Mouse (Mus musculus): ENCODE data around the gene Trim63. TPM values are rescaled to one million over a fixed set of nuclear protein-coding genes. Genes with fewer than 3 reads are reported as not detected.

The Trim63 gene
- polyA plus RNA-seq, 1 experiment = not detected

DNA sequence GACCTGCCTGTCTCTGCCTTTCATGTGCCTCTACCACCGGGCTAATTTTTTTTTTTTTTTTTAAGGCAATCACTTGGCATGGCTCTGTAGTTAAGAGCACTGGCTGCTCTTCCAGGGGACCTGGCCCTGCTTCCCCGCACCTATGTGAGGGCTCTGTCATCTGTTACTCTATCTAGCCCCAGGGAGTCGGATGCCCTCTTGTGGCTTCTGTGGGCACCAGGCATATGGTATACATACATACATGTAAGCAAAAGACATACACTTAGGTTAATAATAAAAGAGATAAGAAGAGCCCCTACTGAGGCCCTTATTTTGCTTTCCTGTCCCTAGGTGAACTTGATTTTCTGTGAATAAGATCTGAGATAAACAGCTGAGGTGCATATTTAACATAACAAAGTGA, 29.7 kb downstream of the Trim63 start:
- H3K27ac ChIP-seq (ENCODE audit: insufficient read depth, low read depth, low read length) = no peak overlapping the region
- TF ChIP-seq CTCF (IDR thresholded peaks at IDR 0.05; ENCODE audit: insufficient read depth, low read depth, low read length) (no peak), POLR2A (IDR thresholded peaks at IDR 0.05; ENCODE audit: insufficient read depth, low read depth, low read length) (no peak)
- H3K4me1 ChIP-seq (ENCODE audit: control insufficient read depth, insufficient read depth, low read length) = peaks cover 13% of the 10 kb centered on the region
- no peak overlapping the region for H3K4me3 ChIP-seq (ENCODE audit: insufficient read depth, low read depth, low read length)
- 69% methylated on average over 3 of the region's 3 CpGs for WGBS

GRCm38 (mm10) chr4:134345802-134346201, 30.9 kb downstream of the Trim63 start:
- peaks cover 13% of the 10 kb centered on the region for H3K4me1 ChIP-seq (ENCODE audit: control insufficient read depth, insufficient read depth, low read length)
- TF ChIP-seq CTCF (IDR thresholded peaks at IDR 0.05; ENCODE audit: insufficient read depth, low read depth, low read length) = no peak
- no peak for TF ChIP-seq POLR2A (IDR thresholded peaks at IDR 0.05; ENCODE audit: insufficient read depth, low read depth, low read length)
- H3K27ac ChIP-seq (ENCODE audit: insufficient read depth, low read depth, low read length) = no peak overlapping the region
- H3K4me3 ChIP-seq (ENCODE audit: insufficient read depth, low read depth, low read length) = no peak overlapping the region
- 91% methylated on average over 15 of the region's 15 CpGs for WGBS

GRCm38 (mm10) chr4:134348078-134348477, 33.2 kb downstream of the Trim63 start:
- no peak for TF ChIP-seq POLR2A (IDR thresholded peaks at IDR 0.05; ENCODE audit: insufficient read depth, low read depth, low read length)
- TF ChIP-seq CTCF (IDR thresholded peaks at IDR 0.05; ENCODE audit: insufficient read depth, low read depth, low read length) = no peak
- H3K27ac ChIP-seq (ENCODE audit: insufficient read depth, low read depth, low read length) = no peak overlapping the region
- H3K4me3 ChIP-seq (ENCODE audit: insufficient read depth, low read depth, low read length) = no peak overlapping the region
- H3K4me1 ChIP-seq (ENCODE audit: control insufficient read depth, insufficient read depth, low read length) = peaks cover 14% of the 10 kb centered on the region
- WGBS = 74% methylated on average over 11 of the region's 11 CpGs

DNA sequence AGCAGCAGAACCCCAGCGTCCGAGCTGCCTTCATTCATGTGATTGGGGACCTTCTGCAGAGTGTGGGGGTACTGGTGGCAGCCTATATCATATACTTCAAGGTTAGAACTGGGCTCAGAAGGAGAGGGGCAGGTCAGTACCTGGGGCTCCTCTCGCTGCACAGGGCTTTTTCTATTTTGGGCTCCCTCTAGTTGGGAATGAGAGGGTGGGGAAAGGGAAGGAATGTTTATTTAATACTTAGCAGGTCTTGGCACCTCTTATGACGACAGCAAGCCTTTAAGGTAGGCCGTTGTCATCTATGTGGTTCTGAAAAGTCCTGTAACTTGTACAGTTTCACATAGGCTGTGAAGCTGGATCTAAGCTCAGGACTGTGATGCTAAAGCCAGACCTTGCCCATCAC, 33.6 kb downstream of the Trim63 start:
- no peak overlapping the region for H3K4me3 ChIP-seq (ENCODE audit: insufficient read depth, low read depth, low read length)
- H3K27ac ChIP-seq (ENCODE audit: insufficient read depth, low read depth, low read length) = no peak overlapping the region
- 87% methylated on average over 5 of the region's 5 CpGs for WGBS
- peaks cover 9% of the 10 kb centered on the region; the same call in 1 of the 2 replicates for H3K4me1 ChIP-seq (ENCODE audit: control insufficient read depth, insufficient read depth, low read length)
- no peak for TF ChIP-seq CTCF (IDR thresholded peaks at IDR 0.05; ENCODE audit: insufficient read depth, low read depth, low read length)
- no peak for TF ChIP-seq POLR2A (IDR thresholded peaks at IDR 0.05; ENCODE audit: insufficient read depth, low read depth, low read length)

DNA sequence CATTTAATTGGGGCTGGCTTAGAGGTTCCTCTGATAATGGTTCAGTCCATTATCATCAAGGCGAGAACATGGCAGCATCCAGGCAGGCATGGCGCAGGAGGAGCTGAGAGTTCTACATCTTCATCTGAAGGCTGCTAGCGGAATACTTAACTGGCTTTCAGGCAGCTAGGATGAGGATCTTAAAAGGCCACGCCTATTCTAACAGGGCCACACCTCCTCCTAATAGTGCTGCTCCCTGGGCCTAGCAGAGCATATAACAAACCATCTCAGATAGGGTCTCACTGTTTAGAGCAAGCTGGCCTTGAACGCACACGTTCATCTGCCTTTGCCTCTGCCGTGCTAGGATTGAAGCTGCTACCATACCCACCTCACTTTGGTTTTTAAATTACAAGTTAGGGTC, 34.9 kb downstream of the Trim63 start:
- Histone ChIP-seq H3K4me1 (ENCODE audit: control insufficient read depth, insufficient read depth, low read length) (0 out of 2 replicates have a peak, but pooled peaks cover 4% of the 10 kb centered on the region), H3K27ac (ENCODE audit: insufficient read depth, low read depth, low read length) (no peak overlapping the region), H3K4me3 (ENCODE audit: insufficient read depth, low read depth, low read length) (no peak overlapping the region)
- TF ChIP-seq CTCF (IDR thresholded peaks at IDR 0.05; ENCODE audit: insufficient read depth, low read depth, low read length) (no peak), POLR2A (IDR thresholded peaks at IDR 0.05; ENCODE audit: insufficient read depth, low read depth, low read length) (no peak)
- WGBS = 93% methylated on average over 7 of the region's 7 CpGs

GRCm38 (mm10) chr4:134350641-134351040, 35.7 kb downstream of the Trim63 start:
- TF ChIP-seq CTCF (IDR thresholded peaks at IDR 0.05; ENCODE audit: insufficient read depth, low read depth, low read length) (no peak), POLR2A (IDR thresholded peaks at IDR 0.05; ENCODE audit: insufficient read depth, low read depth, low read length) (no peak)
- Histone ChIP-seq H3K4me3 (ENCODE audit: insufficient read depth, low read depth, low read length) (no peak overlapping the region), H3K27ac (ENCODE audit: insufficient read depth, low read depth, low read length) (no peak overlapping the region), H3K4me1 (ENCODE audit: control insufficient read depth, insufficient read depth, low read length) (peaks cover 6% of the 10 kb centered on the region)
- WGBS = 93% methylated on average over 6 of the region's 6 CpGs

DNA sequence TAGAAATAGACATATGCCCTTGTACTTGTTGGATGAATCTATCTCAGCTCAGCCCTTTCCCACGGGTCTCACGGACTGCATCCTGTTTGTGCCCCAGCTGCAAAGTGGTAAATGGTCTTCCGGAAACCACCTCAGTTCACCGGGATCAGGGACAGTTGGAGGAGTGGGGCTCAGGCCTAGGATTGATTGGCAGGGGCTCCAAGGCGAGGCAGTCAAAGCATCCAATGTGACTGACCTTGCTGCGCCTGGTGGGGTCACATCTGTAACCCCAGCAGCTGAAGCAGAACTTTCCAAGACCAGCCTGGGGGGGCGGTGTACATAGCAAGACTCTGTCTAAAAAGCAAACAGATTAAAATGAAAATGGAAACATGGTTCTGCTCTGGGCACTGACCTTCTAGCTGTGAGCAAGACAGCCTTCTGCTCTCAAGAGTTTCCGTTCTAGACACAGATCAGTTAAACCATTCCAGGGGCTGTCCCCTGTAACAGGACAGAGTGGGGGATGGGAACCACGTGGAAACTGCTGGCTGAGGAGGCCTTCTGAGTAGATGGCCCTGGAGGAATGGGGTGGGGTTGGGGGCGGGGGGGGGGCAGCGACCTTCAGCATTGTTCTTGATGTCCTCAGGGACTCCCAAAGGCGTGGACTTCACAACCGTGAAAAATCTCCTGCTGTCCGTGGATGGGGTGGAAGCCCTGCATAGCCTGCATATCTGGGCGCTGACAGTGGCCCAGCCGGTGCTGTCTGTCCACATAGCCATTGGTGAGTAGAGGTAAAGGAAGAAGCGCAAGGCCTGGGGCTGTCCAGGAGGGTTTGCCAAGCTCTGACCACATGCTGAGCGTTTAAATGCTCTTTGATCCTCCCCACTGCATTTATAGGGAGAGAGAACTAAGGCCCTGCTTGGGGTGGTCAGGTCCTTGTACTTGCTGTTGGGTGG, 36.7 kb downstream of the Trim63 start:
- no peak for TF ChIP-seq CTCF (IDR thresholded peaks at IDR 0.05; ENCODE audit: insufficient read depth, low read depth, low read length)
- H3K4me1 ChIP-seq (ENCODE audit: control insufficient read depth, insufficient read depth, low read length) = peaks cover 15% of the 10 kb centered on the region
- 73% methylated on average over 18 of the region's 18 CpGs for WGBS
- H3K4me3 ChIP-seq (ENCODE audit: insufficient read depth, low read depth, low read length) = no peak overlapping the region
- no peak overlapping the region for H3K27ac ChIP-seq (ENCODE audit: insufficient read depth, low read depth, low read length)

DNA sequence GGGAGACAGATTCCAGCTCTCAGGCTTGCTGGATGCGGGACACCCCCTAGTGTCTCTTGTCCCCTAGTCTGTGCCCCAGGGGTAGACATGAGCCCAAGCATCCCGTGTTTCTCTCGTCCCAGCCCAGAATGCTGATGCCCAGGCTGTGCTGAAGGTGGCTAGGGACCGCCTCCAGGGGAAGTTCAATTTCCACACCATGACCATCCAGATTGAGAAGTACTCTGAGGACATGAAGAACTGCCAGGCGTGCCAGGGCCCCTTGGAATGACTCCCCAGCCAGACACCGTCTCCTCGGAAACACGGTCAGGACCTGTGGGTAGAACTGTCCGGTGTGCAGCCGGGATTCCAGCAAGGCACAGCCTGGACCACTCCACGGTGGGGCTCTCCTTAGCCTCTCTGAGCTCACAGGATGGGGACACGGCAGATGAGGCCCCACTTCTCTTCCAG, 37.4 kb downstream of the Trim63 start:
- 82% methylated on average over 12 of the region's 12 CpGs for WGBS
- Histone ChIP-seq H3K4me3 (ENCODE audit: insufficient read depth, low read depth, low read length) (no peak overlapping the region), H3K4me1 (ENCODE audit: control insufficient read depth, insufficient read depth, low read length) (peaks cover 19% of the 10 kb centered on the region), H3K27ac (ENCODE audit: insufficient read depth, low read depth, low read length) (no peak overlapping the region)
- no peak for TF ChIP-seq CTCF (IDR thresholded peaks at IDR 0.05; ENCODE audit: insufficient read depth, low read depth, low read length)
- no peak for TF ChIP-seq POLR2A (IDR thresholded peaks at IDR 0.05; ENCODE audit: insufficient read depth, low read depth, low read length)

DNA sequence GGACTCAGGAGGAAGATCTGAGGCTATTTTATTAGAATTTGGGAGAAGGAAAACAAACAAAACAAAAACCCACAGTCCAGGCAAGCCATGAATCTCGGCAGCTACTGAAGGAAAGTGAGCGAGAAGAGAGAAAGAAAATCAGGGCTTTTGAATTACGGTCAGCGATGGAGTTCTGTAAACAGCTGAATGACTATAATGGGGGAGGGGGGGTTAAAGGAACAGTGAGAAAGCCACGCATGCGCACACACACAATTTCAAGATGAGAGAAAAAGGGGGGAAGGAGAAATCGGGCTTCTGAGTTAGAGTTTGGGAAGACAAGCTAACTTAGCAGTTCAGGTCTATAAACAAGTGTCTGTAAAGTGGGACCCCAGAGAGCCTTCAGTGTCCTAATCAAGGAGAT, 38.0 kb downstream of the Trim63 start:
- no peak overlapping the region for H3K4me3 ChIP-seq (ENCODE audit: insufficient read depth, low read depth, low read length)
- peaks cover 22% of the 10 kb centered on the region for H3K4me1 ChIP-seq (ENCODE audit: control insufficient read depth, insufficient read depth, low read length)
- H3K27ac ChIP-seq (ENCODE audit: insufficient read depth, low read depth, low read length) = no peak overlapping the region
- WGBS = 62% methylated on average over 7 of the region's 7 CpGs
- TF ChIP-seq CTCF (IDR thresholded peaks at IDR 0.05; ENCODE audit: insufficient read depth, low read depth, low read length) = no peak
- no peak for TF ChIP-seq POLR2A (IDR thresholded peaks at IDR 0.05; ENCODE audit: insufficient read depth, low read depth, low read length)

Measured in olfactory bulb, adult 2 months (tissue).